Mouse (Mus musculus): ENCODE measurements around the gene Olfr904. TPM values are rescaled to one million over a fixed set of nuclear protein-coding genes. Genes with fewer than 3 reads are reported as not detected.

Olfr904 gene
- polyA plus RNA-seq, 1 experiment = not detected

GRCm38 (mm10) chr9:38495501-38495900 lies 32.6 kb downstream of the Olfr904 start, which contains the start of gene Olfr907:
Gene Olfr907 (plus strand): TSS chr9:38495801.
- Histone ChIP-seq H3K27me3 (ENCODE audit: control insufficient read depth, insufficient read depth, low read length) (no peaks in the 10 kb centered on the region), H3K4me1 (ENCODE audit: control insufficient read depth, insufficient read depth, low read length) (no peaks in the 10 kb centered on the region), H3K27ac (ENCODE audit: insufficient read depth, low read length) (no peak within 1 kb of the TSS), H3K4me3 (replicated peaks; ENCODE audit: insufficient read depth, low read depth, low read length) (no peak within 1 kb of the TSS)
- 77% methylated on average over 2 of the region's 2 CpGs for WGBS
- DNase-seq = no peak
- TF ChIP-seq POLR2A (IDR thresholded peaks at IDR 0.05; ENCODE audit: borderline replicate concordance, insufficient read depth, low read length) (no peak), CTCF (IDR thresholded peaks at IDR 0.05; ENCODE audit: borderline replicate concordance, insufficient read depth, low read depth, low read length) (no peak)

GRCm38 (mm10) chr9:38512353-38512752 lies 49.4 kb downstream of the Olfr904 start:
- TF ChIP-seq CTCF (IDR thresholded peaks at IDR 0.05; ENCODE audit: borderline replicate concordance, insufficient read depth, low read depth, low read length) (no peak), POLR2A (IDR thresholded peaks at IDR 0.05; ENCODE audit: borderline replicate concordance, insufficient read depth, low read length) (no peak)
- no peaks in the 10 kb centered on the region for H3K4me1 ChIP-seq (ENCODE audit: control insufficient read depth, insufficient read depth, low read length)
- DNase-seq = no peak
- no peaks in the 10 kb centered on the region for H3K27me3 ChIP-seq (ENCODE audit: control insufficient read depth, insufficient read depth, low read length)
- no peak overlapping the region for H3K4me3 ChIP-seq (replicated peaks; ENCODE audit: insufficient read depth, low read depth, low read length)
- WGBS = 57% methylated on average over 2 of the region's 2 CpGs
- H3K27ac ChIP-seq (ENCODE audit: insufficient read depth, low read length) = no peak overlapping the region

Other genes with a start within 250 kb of the Olfr904 start
- not detected in 2 replicates for gene Olfr894, start 245.1 kb upstream of the Olfr904 start, polyA plus RNA-seq (2012; rRNA removed)
- gene Olfr143, start 210.4 kb upstream of the Olfr904 start, polyA plus RNA-seq (2012; rRNA removed) = not detected in 2 replicates
- gene Olfr895, start 195.3 kb upstream of the Olfr904 start, polyA plus RNA-seq (2012; rRNA removed) = not detected in 2 replicates
- gene Olfr896-ps1, start 172.0 kb upstream of the Olfr904 start, polyA plus RNA-seq (2012; rRNA removed) = not detected in 2 replicates
- not detected in 2 replicates for gene Olfr25, start 134.1 kb upstream of the Olfr904 start, polyA plus RNA-seq (2012; rRNA removed)
- gene Olfr898, start 114.7 kb upstream of the Olfr904 start, polyA plus RNA-seq (2012; rRNA removed) = not detected in 2 replicates
- gene Olfr250, start 96.2 kb upstream of the Olfr904 start, polyA plus RNA-seq (2012; rRNA removed) = not detected in 2 replicates
- not detected in 2 replicates for gene Olfr251, start 86.1 kb upstream of the Olfr904 start, polyA plus RNA-seq (2012; rRNA removed)
- gene Olfr147, start 61.4 kb upstream of the Olfr904 start, polyA plus RNA-seq (2012; rRNA removed) = not detected in 2 replicates
- gene Olfr901, start 33.7 kb upstream of the Olfr904 start, polyA plus RNA-seq (2012; rRNA removed) = not detected in 2 replicates
- not detected in 2 replicates for gene Olfr902, start 15.5 kb upstream of the Olfr904 start, polyA plus RNA-seq (2012; rRNA removed)
- gene Olfr905, start 8.0 kb downstream of the Olfr904 start, polyA plus RNA-seq (2012; rRNA removed) = not detected in 2 replicates
- not detected in 2 replicates for gene Olfr906, start 23.9 kb downstream of the Olfr904 start, polyA plus RNA-seq (2012; rRNA removed)
- not detected in 2 replicates for gene Olfr907, start 32.7 kb downstream of the Olfr904 start, polyA plus RNA-seq (2012; rRNA removed)
- gene Olfr911-ps1, start 58.4 kb downstream of the Olfr904 start, polyA plus RNA-seq (2012; rRNA removed) = not detected in 2 replicates
- not detected in 2 replicates for gene Olfr910, start 74.7 kb downstream of the Olfr904 start, polyA plus RNA-seq (2012; rRNA removed)
- gene Olfr912, start 117.0 kb downstream of the Olfr904 start, polyA plus RNA-seq (2012; rRNA removed) = not detected in 2 replicates
- gene Olfr913, start 129.6 kb downstream of the Olfr904 start, polyA plus RNA-seq (2012; rRNA removed) = not detected in 2 replicates
- gene Olfr914, start 142.0 kb downstream of the Olfr904 start, polyA plus RNA-seq (2012; rRNA removed) = not detected in 2 replicates
- not detected in 2 replicates for gene Olfr916, start 196.7 kb downstream of the Olfr904 start, polyA plus RNA-seq (2012; rRNA removed)
- not detected in 2 replicates for gene Olfr917, start 202.7 kb downstream of the Olfr904 start, polyA plus RNA-seq (2012; rRNA removed)
- not detected in 2 replicates for gene Olfr918, start 211.5 kb downstream of the Olfr904 start, polyA plus RNA-seq (2012; rRNA removed)
- not detected in 2 replicates for gene Olfr919, start 240.5 kb downstream of the Olfr904 start, polyA plus RNA-seq (2012; rRNA removed)